Mouse (Mus musculus): ENCODE measurements around the gene Pcdh7.

Pcdh7 gene

DNA sequence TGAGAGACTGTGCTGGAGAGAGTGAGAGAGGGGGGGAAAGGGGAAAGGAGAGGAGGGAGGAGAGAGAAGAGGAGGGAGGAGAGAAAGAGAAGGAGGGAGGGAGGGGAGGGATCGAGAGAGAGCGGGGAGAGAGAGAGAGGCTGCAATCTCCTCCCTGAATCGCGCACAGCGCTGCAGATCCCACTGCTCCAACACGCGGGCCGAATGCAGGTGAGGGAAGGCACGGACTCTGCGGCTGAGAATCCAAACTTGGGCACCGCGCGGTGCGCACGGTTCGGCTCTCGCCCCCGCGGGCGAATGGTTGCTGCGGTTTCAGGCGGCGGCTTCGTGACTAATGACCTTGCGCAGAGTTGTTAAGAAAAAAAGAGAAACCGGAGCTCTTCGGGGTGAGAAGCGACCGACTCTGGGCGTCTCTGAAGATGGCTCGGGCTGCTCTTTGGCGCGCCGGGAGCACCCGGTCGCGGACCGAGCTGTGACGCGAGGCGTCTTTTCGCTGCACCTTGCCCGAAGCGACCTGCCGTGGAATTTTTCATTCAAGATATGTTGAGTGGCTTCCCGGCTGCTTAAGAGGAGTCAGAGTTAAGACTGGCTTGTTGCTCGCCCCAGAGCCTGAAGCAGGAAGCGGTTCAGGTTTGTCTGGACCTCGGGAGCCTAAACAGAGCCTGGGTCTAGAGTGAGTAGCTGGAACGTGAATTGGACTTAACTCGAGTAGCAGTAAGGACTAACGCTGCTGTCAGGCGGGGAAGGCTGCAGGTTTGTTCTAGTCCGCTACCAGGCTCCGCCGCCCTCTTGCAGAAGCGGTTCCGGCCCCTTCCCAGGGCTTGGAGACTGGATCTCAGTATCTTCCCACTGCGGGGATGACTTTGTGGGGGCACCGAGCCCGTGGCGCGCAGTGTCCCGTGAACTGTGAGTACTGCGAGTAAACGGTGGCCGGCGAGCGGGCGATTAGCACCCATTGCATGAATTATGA is at the start of gene Pcdh7:
Gene Pcdh7 (plus strand): TSS at position 62 of the 970 bp plus-strand sequence.
- WGBS: under 1% methylated on average over 70 of the region's 70 CpGs

DNA sequence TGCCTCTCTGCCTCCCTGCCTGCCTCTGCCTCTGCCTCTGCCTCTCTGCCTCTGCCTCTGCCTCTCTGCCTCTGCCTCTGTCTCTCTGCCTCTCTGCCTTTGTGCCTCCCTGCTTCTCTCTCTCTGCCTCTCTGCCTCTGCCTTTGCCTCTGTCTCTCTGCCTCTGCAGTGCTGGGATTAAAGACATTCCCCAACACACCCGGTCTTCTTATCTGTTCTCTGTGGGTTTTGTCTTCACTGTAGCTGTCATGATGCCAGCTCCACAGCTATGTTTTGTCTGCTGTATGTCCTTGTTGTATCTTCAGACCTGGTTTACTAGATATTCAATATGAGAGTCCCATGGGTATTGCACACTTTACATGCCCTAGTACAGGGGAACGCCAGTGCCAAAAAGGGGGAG is 40.8 kb upstream of the Pcdh7 start:
- 80% methylated on average over 2 of the region's 2 CpGs for WGBS

DNA sequence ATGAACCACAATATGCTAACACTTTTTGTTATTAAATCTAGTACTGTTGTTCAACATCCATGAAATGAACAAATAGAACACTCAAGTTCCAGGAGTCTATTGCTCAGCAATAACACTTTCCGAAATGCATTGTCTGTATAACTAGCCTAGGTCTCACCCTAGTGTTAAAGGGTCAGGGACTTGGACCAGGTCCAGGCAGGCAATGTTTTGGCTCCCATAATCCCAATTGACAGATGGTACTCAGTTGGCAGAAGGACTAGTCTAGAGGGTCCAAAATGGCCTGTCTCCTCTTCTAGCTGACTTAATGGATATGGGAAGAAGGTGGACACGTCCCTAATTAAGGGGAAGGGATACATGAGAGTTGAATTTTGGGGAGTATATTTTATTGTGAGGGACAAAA is 9.4 kb upstream of the Pcdh7 start:
- 79% methylated on average over 2 of the region's 2 CpGs for WGBS

DNA sequence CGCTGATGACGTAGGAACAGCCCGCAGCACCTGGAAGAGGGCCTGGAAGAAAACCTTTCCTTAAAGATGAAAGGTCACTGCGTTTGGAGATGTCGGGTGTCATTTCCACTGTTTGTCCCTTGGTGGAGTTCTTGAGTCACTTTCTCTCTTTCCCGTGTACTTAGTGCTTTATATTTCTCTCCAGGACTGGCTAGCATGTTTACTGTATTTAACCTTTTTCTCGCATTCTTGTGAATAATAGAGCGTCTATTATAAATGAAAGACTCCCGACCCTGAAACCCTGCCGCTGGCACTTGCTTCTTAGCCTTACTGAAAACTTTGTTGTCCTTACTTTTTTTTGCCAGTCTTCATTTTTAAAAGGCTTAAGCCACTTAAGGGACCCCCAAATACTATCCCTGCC is 3.8 kb upstream of the Pcdh7 start:
- WGBS: under 1% methylated on average over 10 of the region's 10 CpGs

DNA sequence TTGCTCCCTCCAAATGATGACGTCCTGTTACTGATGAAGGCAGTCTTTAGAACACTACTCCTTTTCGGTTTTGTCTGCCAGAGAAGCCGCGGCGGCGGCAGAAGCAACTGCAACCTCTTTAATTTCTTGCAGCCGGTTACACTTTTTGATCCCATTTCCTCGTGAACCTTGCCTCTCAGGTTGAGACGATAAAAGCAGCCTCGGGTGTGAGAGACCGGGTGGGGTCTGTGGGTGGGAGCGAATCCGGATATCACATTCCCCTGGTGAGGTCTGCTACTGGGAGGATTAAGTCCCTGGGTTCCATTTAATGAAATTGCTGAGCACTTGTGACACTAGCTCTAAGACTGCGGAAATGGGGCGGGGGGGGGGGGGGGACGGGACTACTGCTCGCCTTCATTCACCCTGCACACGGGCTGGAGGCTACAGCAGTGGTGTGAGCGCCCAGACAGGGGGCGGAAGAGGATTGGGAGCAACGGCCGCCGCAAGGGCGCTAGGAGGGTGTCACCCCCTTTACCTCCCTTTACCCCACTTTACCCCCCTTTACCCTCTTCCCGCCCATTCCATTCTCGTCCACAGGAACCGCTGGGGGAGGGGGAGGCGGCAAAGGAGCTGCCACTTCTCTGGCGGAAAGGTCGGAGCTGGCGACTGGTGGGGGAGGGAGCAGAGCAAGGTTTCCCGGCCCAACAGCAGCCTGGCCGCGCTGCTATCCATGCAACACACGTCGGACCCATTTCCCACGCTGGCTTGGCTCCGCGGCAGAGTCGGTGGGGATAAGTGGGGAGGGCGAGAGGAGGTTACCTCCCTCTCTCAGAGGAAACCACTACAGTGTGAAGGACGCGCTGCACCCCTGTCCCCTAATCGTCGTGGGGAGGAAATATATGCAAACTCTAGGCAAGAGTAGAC is 2.9 kb upstream of the Pcdh7 start:
- under 1% methylated on average over 45 of the region's 45 CpGs for WGBS

DNA sequence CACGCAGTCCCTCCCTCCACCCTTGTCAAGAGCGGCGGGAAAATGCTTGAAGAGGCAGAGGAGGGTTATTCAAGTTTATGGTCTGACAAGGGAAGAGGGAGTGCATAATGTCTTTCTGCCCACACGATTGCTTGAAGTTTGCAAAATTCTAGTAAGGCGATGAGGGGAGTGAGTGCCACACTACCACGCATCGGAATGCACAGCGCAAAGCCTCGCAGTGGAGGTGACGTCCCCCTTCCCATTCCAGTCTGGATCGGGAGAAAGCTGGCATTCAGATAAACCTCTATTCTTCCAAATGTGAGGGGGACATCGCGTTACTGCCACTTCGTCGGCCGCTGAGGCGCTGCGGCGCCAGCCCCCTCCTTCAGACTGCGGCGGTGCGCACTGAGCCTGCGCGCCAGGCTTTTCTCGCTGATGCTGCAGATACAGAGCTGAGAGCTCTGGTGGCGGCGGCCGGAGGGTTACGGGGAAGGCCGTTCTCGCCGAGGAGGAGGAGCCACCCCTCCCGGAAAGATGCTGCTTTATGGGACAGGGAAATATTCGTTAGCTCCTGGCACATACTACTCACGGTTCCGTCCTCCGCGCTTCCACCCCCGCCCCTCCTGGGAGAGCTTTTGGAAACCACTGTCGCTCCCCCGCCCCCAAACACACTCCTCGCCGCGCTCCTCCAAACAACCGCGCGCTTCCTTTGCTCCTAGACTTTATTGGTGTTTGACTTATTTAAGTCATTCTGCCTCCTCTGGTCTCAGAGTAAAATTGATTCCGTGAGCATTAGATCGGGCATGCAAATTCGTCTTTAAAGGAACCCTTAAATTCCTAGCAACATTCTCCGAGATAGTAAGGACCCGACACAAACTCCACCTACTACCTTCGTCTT is 2.0 kb upstream of the Pcdh7 start:
- under 1% methylated on average over 53 of the region's 53 CpGs for WGBS

DNA sequence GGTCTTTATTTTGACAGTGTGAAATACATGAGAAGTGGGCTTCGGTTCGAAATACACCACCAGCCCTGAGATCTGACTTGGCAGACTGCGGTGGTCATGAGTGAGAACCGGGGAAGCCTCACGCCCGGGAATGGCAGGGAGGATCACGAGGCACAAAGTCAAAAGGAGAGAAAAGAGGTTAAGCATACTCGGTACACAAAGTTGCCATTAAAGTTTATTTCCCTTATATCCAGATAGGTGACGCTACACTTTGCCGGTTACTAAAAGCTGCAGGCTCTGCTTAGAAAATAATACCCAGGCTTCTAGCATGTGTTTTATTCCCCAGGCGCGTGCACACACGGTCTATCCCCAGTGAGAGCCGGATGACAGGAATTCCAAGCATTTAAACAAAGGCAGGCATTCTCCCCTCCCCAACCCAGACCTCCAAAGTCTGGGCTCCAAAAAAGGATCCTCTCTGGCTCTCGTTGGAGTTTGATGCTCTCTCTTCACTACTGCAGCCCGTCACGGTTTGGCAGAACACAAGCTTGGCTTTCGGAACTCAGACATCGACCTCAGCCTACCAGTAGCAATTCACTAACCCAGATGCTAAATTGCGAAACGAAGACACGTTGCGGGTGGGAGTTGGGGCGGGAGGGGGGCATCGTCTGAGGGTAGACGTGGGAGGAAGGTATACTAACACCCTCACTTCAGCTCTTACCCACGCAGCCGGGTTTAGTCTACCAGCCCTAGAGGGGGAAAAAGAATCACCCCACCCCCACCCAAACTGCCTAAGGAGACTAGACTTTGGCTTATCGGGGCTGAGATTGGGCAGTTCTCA is 1.1 kb upstream of the Pcdh7 start:
- WGBS: under 1% methylated on average over 29 of the region's 29 CpGs

DNA sequence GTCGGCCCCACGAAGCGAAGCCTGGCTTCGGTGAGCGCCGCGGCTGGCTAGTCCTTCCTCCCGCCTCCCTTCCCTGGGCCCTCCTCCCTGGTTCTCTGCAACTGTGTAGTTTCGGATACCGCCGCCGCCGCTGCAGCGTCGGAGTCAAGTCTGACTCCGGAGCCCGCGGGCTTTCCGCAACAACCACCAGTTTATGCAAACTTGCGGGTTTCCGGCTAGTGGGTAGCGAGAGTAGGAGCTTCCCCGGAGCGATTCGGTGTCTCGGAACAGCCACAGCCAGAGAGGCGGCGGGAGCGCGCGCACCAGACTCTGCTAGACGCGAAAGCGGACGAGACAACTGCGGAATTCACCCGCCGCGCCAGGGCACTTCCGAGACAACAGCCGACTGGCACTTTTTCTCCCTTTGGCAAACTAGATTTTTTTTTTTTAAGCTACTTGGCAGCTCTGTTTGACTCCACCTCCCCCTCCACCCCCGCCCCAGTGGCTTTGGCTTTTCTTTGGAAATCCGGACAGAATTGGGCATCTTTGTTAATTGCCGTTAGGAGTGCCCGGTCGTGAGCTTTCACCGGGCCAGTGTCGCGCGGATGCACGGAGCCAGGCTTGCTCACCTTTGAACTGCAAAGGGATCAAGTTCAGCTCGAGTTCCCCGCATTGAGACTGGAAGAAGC is 395 bp upstream of the Pcdh7 start:
- under 1% methylated on average over 53 of the region's 53 CpGs for WGBS

DNA sequence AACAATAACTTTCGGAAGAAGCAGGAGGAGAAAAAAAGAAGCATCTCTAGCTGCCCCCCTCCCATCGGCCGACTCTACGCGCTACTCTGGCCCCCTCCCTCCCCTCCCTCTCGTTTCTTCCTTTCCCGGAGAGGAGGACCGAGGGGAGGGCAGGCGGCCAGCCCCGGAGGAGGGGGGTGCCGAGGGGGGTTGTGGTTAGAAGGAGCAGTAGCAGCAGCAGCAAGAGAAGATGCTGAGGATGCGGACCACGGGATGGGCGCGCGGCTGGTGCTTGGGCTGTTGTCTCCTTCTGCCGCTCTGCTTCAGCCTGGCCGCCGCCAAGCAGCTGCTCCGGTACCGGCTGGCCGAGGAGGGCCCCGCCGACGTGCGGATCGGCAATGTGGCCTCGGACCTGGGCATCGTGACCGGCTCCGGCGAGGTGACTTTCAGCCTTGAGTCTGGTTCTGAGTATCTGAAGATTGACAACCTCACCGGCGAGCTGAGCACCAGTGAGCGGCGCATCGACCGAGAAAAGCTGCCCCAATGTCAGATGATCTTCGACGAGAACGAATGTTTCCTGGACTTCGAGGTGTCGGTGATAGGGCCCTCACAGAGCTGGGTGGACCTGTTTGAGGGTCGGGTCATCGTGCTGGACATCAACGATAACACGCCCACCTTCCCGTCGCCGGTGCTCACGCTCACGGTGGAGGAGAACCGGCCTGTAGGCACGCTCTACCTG is 1.3 kb downstream of the Pcdh7 start:
- WGBS: under 1% methylated on average over 54 of the region's 54 CpGs

DNA sequence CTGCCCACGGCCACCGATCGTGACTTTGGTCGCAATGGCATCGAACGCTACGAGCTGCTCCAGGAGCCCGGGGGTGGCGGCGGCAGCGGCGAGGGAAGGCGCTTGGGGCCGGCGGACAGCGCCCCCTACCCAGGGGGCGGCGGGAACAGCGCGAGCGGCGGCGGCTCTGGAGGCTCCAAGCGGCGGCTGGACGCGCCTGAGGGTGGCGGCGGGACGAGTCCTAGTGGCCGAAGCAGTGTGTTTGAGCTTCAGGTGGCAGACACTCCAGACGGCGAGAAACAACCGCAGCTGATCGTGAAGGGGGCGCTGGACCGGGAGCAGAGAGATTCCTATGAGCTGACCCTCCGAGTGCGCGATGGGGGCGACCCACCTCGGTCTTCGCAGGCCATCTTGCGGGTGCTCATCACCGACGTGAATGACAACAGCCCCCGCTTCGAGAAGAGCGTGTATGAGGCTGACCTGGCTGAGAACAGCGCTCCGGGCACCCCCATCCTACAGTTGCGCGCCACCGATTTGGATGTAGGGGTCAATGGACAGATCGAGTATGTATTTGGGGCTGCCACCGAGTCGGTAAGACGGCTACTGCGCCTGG is 1.9 kb downstream of the Pcdh7 start:
- under 1% methylated on average over 59 of the region's 59 CpGs for WGBS

DNA sequence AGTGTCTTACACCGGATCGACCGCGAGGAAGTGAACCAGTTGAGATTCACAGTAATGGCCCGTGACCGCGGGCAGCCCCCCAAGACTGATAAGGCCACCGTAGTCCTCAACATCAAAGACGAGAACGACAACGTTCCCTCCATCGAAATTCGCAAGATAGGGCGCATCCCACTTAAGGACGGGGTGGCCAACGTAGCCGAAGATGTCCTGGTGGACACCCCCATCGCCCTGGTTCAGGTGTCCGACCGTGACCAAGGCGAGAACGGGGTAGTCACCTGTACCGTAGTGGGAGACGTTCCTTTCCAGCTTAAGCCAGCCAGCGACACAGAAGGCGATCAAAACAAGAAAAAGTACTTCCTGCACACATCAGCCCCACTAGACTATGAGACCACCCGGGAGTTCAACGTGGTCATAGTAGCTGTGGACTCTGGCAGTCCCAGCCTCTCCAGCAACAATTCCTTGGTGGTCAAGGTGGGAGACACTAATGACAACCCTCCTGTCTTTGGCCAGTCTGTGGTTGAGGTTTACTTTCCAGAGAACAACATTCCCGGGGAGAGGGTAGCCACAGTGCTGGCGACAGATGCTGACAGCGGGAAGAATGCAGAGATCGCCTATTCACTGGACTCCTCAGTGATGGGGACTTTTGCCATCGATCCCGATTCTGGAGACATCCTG is 2.6 kb downstream of the Pcdh7 start:
- WGBS: 6% methylated on average over 34 of the region's 34 CpGs

DNA sequence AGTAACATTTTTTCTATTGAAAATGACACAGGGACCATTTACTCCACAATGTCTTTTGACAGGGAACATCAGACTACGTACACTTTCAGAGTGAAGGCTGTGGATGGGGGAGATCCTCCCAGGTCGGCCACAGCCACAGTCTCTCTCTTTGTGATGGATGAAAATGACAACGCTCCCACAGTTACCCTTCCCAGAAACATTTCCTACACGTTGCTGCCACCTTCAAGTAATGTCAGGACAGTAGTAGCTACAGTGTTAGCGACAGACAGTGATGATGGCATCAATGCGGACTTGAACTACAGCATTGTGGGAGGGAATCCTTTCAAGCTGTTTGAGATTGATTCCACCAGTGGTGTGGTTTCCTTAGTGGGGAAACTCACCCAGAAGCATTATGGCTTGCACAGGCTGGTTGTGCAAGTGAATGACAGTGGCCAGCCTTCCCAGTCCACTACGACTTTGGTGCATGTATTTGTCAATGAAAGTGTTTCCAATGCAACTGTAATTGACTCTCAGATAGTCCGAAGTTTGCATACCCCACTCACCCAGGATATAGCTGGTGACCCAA is 3.5 kb downstream of the Pcdh7 start:
- 20% methylated on average over 8 of the region's 8 CpGs for WGBS

DNA sequence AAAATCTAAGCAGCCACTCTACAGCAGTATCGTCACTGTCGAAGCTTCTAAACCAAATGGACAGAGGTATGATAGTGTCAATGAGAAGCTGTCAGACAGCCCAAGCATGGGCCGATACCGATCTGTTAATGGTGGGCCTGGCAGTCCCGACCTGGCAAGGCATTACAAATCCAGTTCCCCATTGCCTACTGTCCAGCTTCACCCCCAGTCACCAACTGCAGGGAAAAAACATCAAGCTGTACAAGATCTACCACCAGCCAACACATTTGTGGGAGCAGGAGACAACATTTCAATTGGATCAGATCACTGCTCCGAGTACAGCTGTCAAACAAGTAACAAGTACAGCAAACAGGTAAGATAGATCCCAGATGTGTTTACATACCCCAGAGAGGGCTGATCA is 4.2 kb downstream of the Pcdh7 start:
- WGBS: 21% methylated on average over 6 of the region's 6 CpGs

DNA sequence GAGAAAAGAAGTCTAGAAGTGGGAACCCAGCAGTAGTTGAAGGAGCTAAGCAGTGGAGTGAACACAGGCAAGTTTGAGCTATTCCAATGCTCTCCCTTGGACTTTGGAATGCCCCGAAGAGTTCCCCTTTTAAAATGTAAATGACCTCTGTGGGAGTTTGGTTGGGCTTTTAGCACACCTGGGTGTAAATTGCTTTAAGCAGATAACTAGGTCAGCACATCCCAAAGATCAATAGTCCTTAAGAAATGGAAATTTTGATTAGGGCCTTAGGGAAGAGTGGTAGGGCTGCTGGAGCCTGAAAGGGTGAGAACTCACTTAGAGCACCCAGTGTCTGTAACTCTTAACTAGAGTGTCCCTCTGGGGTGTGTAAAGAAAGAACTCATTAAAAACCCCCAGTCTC is 15.7 kb downstream of the Pcdh7 start:
- WGBS: 46% methylated on average over 1 of the region's 1 CpGs

DNA sequence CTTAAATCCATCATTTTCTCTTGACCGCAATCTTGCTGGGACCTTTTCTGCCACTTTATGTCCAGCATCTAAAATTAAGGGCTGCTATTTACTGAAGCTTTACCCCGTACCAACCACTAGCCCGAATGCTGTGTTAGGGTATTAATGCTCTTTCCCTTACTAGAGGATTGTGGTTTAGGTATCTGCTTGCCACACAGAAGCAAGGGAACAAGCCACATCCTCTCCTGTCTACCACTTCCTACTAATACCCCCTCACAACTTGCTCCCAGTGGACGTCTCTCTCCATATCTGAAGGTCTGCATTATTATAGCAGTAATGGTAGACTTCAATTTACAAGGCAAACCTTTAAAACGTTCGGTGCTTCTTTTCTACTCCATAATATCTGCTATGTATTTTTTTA is 18.0 kb downstream of the Pcdh7 start:
- 84% methylated on average over 6 of the region's 6 CpGs for WGBS

DNA sequence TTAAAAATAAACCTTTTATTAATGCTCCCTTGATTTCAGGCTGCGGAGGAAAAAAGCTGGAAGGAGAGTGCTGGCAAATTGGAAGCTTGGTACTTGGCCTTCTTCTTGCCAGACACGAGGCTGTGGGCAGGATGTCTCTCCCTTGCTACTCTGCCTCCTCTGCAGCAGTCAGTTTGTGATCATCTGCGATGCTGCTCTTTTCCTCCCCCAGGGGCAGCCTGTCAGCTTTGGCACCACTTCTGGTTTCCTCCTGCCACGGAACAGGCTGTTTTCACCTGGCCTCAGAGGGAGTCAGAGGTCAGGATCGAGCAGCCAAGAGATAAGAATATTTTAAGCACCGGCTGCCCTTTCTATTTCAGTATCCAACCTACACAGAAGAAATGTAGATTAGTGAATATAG is 25.2 kb downstream of the Pcdh7 start:
- WGBS: 20% methylated on average over 6 of the region's 6 CpGs

DNA sequence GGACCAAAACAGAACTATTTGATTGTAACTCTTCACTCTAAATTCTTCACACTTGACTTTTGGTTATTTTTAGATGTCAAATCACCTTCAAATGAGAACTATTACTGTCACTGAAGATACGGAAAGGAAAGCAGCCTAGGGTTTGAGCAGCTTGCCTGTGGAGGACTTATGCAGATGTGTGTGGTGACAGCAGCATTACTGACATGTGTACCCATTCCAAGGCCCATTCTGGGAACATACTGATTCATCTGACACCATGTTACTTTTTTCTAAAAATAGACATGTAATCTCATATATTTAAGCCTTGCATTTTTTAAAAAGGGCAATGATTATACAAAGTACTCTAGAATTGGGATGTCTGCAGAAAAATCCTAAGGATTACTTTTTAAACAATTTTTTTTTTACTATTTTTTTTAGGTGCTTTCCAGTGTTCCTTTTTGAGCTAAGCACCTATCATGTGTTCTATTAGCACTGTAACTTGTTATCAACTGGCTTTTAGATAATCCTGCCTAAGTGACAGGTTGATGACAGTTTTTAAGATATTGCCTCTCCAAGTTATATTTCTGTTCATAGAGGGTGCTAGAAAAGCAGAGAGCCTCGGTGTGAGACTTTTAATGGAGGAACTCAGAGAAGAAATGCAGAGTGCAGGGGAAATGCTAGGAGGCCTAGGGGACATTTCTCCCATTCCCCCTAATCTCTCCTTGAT is 26.3 kb downstream of the Pcdh7 start:
- WGBS: 61% methylated on average over 2 of the region's 2 CpGs

DNA sequence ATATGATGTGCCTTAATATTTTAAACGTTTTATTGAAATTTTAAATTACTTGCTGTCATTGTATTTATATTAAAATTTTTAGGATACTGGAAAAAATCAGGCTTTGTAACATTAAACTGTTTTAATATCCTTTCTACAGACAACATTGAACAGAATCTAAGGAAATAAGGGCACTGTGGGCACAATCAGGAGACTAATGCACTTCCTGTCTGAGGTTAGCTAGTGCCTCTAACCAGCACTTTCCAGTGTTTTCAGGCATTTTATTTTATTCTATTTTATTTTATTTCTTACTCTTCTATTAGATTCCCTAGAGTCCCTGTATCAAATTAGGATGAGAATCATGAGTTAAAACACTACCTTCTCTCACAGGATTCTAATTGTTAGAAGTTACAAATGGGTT is 28.1 kb downstream of the Pcdh7 start:
- WGBS: 84% methylated on average over 1 of the region's 1 CpGs
